Mouse (Mus musculus): ENCODE results near the gene Stx5a.

DNA sequence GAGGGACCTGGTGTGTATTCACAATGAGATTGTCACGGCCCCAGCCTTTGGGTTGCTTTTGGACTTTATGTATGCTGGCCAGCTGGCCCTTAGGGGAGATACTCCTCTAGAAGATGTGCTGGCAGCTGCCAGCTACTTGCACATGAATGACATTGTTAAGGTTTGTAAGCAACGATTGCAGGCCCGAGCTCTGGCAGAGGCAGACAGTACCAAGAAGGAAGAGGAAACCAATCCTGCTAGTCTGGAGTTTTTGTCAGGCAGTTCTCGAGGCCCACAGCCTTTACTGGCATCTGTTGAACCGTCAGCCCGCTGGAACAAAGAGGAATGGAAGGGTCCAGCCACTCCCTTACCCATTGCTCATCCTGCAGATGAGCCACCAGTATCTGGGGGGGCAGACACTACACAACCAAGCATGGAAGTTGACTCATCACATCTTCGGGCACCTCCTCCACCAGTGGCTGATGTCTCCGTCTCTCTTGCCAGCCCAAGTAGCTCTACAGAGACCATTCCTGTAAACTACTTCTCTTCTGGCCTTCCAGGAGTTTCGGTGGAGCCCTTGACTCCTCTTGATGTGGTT lies 62.1 kb downstream of the Stx5a start:
- TF ChIP-seq POLR2A (IDR thresholded peaks at IDR 0.05; ENCODE audit: borderline replicate concordance, extremely low read depth, low read depth, low read length): no peak
- TF ChIP-seq CTCF (IDR thresholded peaks at IDR 0.05; ENCODE audit: insufficient read depth, low read length): no peak

Data from lung, adult 2 months (tissue).